Mouse (Mus musculus): Measurements from ENCODE around the gene Gria2.

GRCm38 (mm10) chr3:80758955-80759354, 43.7 kb downstream of the Gria2 start:
- TF ChIP-seq CTCF (IDR thresholded peaks at IDR 0.05; ENCODE audit: low read depth, low read length) (no peak), POLR2A (IDR thresholded peaks at IDR 0.05; ENCODE audit: extremely low read depth, insufficient read depth, low read length) (no peak)
